Mouse (Mus musculus): Measurements from ENCODE around the gene Inpp4b.
"Not testable (repeated sequence)": the region's sequence is repeated elsewhere in the genome, so short reads cannot be mapped to it uniquely, and the experiment has no call there.

Gene Inpp4b

GRCm38 (mm10) chr8:81996239-81996638, 653.9 kb downstream of the Inpp4b start:
- DNase-seq (ENCODE audit: low spot score), result no peak

DNA sequence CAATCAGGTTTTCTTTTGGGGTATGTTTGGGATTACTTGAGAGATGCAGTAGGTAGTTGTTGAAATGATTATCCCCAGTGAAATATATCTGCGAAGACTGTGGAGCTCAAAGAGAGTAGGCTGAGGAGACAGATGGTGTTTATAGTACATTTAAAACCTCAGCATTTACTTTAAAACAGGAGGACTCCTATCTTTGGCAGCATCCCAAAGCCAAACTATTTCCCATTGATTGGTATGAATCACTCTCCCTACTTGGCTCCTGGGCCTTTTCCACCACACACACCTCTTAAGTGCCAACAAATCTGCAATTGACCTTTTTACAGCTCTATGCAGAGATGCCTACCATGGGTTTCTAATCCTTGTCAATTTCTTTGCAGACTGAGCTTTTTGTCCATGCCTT, 654.5 kb downstream of the Inpp4b start:
- no peak for DNase-seq (ENCODE audit: low spot score)

- DNase-seq (ENCODE audit: low spot score), result no peak
These were observed 661.8 kb downstream of the Inpp4b start for GRCm38 (mm10) chr8:82004158-82004557.

DNA sequence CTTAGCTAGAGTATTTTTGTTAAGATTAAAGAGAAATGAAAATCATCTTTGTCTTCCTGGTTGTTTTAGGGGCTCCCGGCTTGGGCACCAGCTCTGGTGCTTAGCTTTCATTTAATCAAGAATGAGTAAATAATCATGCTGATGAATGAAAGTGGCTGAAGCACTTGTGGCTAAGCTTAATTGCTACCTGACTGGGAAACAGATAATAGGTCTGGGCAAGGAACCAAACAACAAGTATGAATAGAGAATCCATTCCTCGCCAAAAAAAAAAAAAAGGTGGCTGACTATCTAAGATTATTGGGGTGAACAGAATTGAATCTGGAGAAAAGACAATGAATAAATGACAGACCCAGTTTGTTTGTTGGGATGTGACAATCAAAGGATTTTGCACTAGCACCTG, 663.1 kb downstream of the Inpp4b start:
- DNase-seq (ENCODE audit: low spot score), result no peak

GRCm38 (mm10) chr8:82017792-82018191, 675.4 kb downstream of the Inpp4b start:
- no peak for DNase-seq (ENCODE audit: low spot score)

- DNase-seq (ENCODE audit: low spot score), result no peak
These were observed 685.0 kb downstream of the Inpp4b start for GRCm38 (mm10) chr8:82027401-82027800.

- DNase-seq (ENCODE audit: low spot score), result no peak
These were observed 686.5 kb downstream of the Inpp4b start for GRCm38 (mm10) chr8:82028896-82029295.

DNA sequence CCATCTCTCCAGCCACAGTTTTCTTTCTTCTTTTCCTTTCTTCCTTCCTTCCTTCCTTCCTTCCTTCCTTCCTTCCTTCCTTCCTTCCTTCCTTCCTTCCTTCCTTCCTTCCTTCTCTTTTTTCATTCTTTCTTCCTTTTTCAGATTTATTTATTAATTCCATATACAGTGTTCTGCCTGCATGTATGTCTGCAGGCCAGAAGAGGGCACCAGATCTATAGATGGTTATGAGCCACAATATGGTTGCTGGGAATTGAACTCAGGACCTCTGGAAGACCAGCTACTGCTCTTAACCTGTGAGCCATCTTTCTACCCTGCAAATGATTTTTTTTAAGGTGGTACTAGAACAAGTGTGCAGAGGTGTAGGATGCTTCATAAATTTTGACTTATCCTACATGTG, 689.7 kb downstream of the Inpp4b start:
- DNase-seq (ENCODE audit: low spot score), result not testable (repeated sequence)

DNA sequence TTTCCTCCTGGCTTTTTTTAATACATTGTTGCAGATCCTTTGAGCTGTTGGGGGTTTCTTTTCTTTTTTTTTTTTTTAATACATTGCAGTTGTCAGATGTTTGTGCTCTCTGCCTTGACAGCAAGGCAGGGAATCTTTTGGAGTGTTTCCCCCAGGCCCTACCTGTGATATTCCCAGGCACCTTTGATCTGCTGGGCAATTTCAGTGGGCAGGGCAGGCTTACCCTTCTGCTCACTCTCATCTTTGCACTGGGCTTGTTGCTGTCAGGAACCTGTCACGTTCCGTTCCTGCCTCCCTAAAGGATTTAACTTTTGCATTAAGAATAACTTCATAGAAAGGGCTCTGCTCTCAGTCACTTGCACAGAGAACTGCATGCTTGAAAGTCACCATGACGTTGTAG, 711.7 kb downstream of the Inpp4b start:
- DNase-seq (ENCODE audit: low spot score), result no peak

DNA sequence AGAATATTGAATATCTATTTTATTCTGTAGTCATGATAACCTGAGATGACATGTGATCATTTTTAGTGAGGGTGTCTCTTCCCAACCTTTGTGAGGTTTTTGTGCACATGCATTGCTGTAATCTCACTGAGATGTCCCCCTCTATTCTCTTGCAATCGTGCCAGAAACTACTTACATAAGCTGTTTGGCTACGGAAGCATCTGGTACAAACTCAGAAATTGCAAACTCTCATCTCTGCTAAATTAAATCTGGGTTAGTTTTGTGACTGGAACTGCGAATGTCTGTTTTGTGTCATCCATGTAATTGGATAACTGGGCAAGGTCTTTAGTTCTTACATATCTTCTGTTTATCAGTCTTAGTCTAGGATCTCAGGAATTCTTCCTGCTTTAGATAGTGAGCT, 725.3 kb downstream of the Inpp4b start:
- DNase-seq (ENCODE audit: low spot score), result no peak

DNA sequence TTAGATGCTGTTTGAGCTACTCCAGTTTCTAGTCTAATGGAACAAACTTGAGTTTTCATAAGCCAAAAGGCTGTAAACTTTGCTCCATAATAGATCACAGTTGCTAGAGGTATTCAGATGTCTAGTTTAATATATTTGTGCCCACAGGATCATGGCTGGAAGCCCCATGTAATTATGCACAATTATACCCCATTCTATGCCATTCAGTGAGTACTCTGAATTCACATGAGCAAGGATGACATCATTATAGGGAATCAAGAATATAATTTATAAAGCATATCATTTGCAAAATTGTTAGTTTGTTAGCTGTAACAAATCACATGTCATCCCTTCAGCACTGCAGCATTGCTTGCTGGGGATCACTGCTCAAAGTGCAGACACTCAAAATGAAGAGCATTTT, 736.9 kb downstream of the Inpp4b start:
- DNase-seq (ENCODE audit: low spot score), result no peak

DNA sequence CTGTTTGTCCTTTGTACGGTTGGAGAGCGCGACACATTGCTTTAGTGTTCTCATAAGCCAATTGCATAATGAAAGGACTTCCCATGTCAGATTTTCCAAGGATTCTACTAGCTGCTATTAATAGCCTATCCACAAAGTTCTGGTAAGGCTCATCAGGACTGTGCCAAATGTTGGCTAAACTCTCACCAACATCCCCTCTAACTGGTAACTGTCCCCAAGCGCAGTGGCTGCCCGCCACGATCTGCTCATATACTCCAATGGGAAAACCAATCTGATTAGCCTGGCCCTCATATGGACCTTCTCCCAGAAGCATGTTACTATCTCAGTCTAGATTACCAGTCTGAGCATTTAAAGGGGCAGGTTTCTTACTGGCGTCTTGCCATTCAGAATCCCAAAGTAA, 744.3 kb downstream of the Inpp4b start:
- DNase-seq (ENCODE audit: low spot score), result not testable (repeated sequence)

DNA sequence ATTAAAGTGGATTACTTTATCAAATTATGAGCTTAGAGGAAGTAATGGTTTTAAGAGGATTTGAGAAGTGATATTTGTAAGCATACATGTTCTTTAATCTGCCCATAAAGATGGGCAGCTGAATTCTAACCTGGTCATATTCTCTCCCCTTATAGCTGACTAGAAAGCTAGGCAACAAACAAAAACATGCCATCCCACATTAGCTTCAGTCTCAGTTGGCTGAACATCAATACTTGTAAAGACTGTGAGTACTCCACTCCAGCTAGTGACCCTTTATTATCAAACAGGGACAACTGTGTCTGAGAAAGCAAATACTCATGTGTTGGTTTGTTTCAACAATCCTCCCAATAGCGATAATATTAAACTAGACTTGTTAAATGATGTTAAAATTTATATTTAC, 748.5 kb downstream of the Inpp4b start:
- no peak for DNase-seq (ENCODE audit: low spot score)

- DNase-seq (ENCODE audit: low spot score), result no peak
These were observed 750.9 kb downstream of the Inpp4b start for GRCm38 (mm10) chr8:82093274-82093673.

- no peak for DNase-seq (ENCODE audit: low spot score)
These were observed 762.2 kb downstream of the Inpp4b start for GRCm38 (mm10) chr8:82104560-82104959.

GRCm38 (mm10) chr8:82106131-82106530, 763.8 kb downstream of the Inpp4b start:
- DNase-seq (ENCODE audit: low spot score), result no peak

GRCm38 (mm10) chr8:82150272-82150671, 807.9 kb downstream of the Inpp4b start:
- DNase-seq (ENCODE audit: low spot score), result no peak

- no peak for DNase-seq (ENCODE audit: low spot score)
These were observed 815.6 kb downstream of the Inpp4b start for GRCm38 (mm10) chr8:82157928-82158327.
